In genomic region chr12:8450639-8451038, GRCm38 (mm10) we compare ENCODE assay signal across 10 mouse cellular contexts. TPM values are rescaled to one million over a fixed set of nuclear protein-coding genes. Genes with fewer than 3 reads are reported as not detected.
DNase-seq lines count a peak whose midpoint lies in the region; ATAC-seq lines count a peak whose summit lies in the region.
"Had no signal": no experiment of that assay in that cellular context is flagged by ENCODE, and none has a peak within 500 bp of the region (broad histone marks: within the 10 kb centered on the region; RNA-seq: fewer than 3 reads in every experiment).

No protein-coding gene starts in this region.

- no peak overlapping the region for H3K27ac ChIP-seq in forebrain, embryonic 16.5 days (ENCODE audit: low read length)
- H3K27ac ChIP-seq: neural tube, embryonic 13.5 days had no signal

- intact Hi-C loops in left cerebral cortex, postnatal 4 days (cut with DNase I): no loop called here

- no peak overlapping the region for H3K9ac ChIP-seq in forebrain, embryonic 16.5 days (replicated peaks; ENCODE audit: low read depth, low read length)
- H3K9ac ChIP-seq: embryonic facial prominence, embryonic 12.5 days; neural tube, embryonic 13.5 days had no signal

- peak; percentile 43 for DNase-seq in cerebellum, adult 9-11 months
- no peak for DNase-seq in cerebellum, adult 8-10 months
- DNase-seq in 3T3-L1 (ENCODE audit: low read depth, low spot score) (peak; percentile 97), liver (no peak)
- DNase-seq in left cerebral cortex, postnatal 4 days: peak; percentile 93
- peak; percentile 60 to 70 for DNase-seq in right cerebral cortex, postnatal 36 days (ENCODE audit: low spot score in 2 of 2)
- no peak for DNase-seq in heart, adult 8-10 months (ENCODE audit: low spot score)

- H3K36me3 ChIP-seq in forebrain, embryonic 16.5 days (ENCODE audit: control insufficient read depth, insufficient read depth): no peaks in the 10 kb centered on the region
- H3K36me3 ChIP-seq: embryonic facial prominence, embryonic 12.5 days; neural tube, embryonic 13.5 days had no signal

- ATAC-seq in forebrain, embryonic 16.5 days: peak; percentile 54; the same call in 1 of the 2 replicates

- no peak overlapping the region for H3K4me3 ChIP-seq in forebrain, embryonic 16.5 days (replicated peaks; ENCODE audit: low read length)
- H3K4me3 ChIP-seq: embryonic facial prominence, embryonic 12.5 days; neural tube, embryonic 13.5 days had no signal

- H3K9me3 ChIP-seq in forebrain, embryonic 16.5 days (ENCODE audit: control insufficient read depth, low read length): no peaks in the 10 kb centered on the region
- H3K9me3 ChIP-seq: embryonic facial prominence, embryonic 12.5 days; neural tube, embryonic 13.5 days had no signal

- no peak overlapping the region for H3K4me2 ChIP-seq in forebrain, embryonic 16.5 days (ENCODE audit: low read length)
- H3K4me2 ChIP-seq: embryonic facial prominence, embryonic 12.5 days; neural tube, embryonic 13.5 days had no signal

- 61% methylated on average over 6 of the region's 6 CpGs for WGBS in forebrain, embryonic 16.5 days

- peaks cover 11% of the 10 kb centered on the region for H3K4me1 ChIP-seq in forebrain, embryonic 16.5 days (replicated peaks; ENCODE audit: control insufficient read depth, insufficient read depth, low read length)

- no peaks in the 10 kb centered on the region for H3K27me3 ChIP-seq in forebrain, embryonic 16.5 days (replicated peaks; ENCODE audit: control insufficient read depth, insufficient read depth, low read length)
- H3K27me3 ChIP-seq: embryonic facial prominence, embryonic 12.5 days; neural tube, embryonic 13.5 days had no signal

RNA-seq across cellular contexts. Expression of gene Rhob, which starts 49.2 kb away (rescaled TPM):
- 70.3 and 74.9 TPM in 2 replicates for polyA plus RNA-seq in forebrain, embryonic 16.5 days (2015; fragmentation: Nextera tagmentation; extraction: Ambion mirVana)
- total RNA-seq in left cerebral cortex, postnatal 4 days (2021): 100 to 1,000 TPM; 220 to 231 TPM
- total RNA-seq in heart, adult 8-10 months (2022): 100 to 1,000 TPM; 134 to 157 (median 146) TPM

Comparison
In these comparisons a context has a peak if more than half of its experiments do, and no peak if none do; other contexts are left out.
1. DNase-seq: peak in cerebellum, adult 9-11 months (single experiment), 3T3-L1 (single experiment), left cerebral cortex, postnatal 4 days (single experiment) and right cerebral cortex, postnatal 36 days (2 of 2); none in cerebellum, adult 8-10 months (single experiment), liver (single experiment) and heart, adult 8-10 months (single experiment).